Mouse (Mus musculus) CH12.LX (cell line): ENCODE measurements at regions not wholly inside any gene's neighbourhood (a gene's known extent, or its start where the extent isn't known, plus 50 kb on each side); places are given as distances from the start of the nearest gene placed in this dataset.

ENCODE experiments used
- DNase-seq: peaks from one replicate; pipeline ENCODE4 v3.0.0-alpha.2; 2013; ENCODE audit errors: extremely low read depth
- H3K27ac ChIP-seq: 2 replicates; pipeline ENCODE4 v1.5.1; 2012; ENCODE audit warnings: low read depth, mild to moderate bottlenecking, control low read depth, moderate library complexity; ENCODE audit not compliant: insufficient read depth
- H3K27me3 ChIP-seq: replicated peaks from 2 replicates; pipeline ENCODE3; 2012; ENCODE audit warnings: inconsistent platforms
- H3K36me3 ChIP-seq, 2 experiments: replicated peaks in 1 of 2; 2 replicates each; pipeline versions ENCODE3 to v1.6.1; 2012; ENCODE audit warnings: inconsistent platforms in 1 of 2, low read length in 1 of 2, mild to moderate bottlenecking in 1 of 2, mixed read lengths in 1 of 2, moderate library complexity in 1 of 2; ENCODE audit not compliant: control insufficient read depth in 1 of 2, insufficient read depth in 1 of 2
- H3K4me1 ChIP-seq, 2 experiments: 2 replicates each; pipeline ENCODE4 v1.6.1; 2012; ENCODE audit warnings: inconsistent platforms in 1 of 2, moderate library complexity in 1 of 2; ENCODE audit not compliant: insufficient read depth in 2 of 2, control insufficient read depth in 1 of 2
- H3K4me2 ChIP-seq: 2 replicates; pipeline ENCODE4 v1.6.1; 2012; ENCODE audit warnings: low read depth, mild to moderate bottlenecking, control low read depth; ENCODE audit not compliant: poor library complexity, insufficient read depth, severe bottlenecking
- H3K4me3 ChIP-seq, 3 experiments: fragments of 150-350 bp in 1 of 3; sonication (generic) in 1 of 3; replicated peaks in 1 of 3; 2 replicates each; pipeline versions ENCODE3 to v1.5.1; 2011 to 2012; ENCODE audit warnings: low read depth in 2 of 3, low read length in 2 of 3, mild to moderate bottlenecking in 2 of 3, moderate library complexity in 2 of 3, control low read depth in 1 of 3, improper control_type of control experiment in 1 of 3, inconsistent platforms in 1 of 3, mixed read lengths in 1 of 3; ENCODE audit not compliant: poor library complexity in 1 of 3
- H3K79me2 ChIP-seq: replicated peaks from 2 replicates; pipeline ENCODE4 v1.6.1; 2012; ENCODE audit warnings: mild to moderate bottlenecking, moderate library complexity; ENCODE audit not compliant: control insufficient read depth, poor library complexity, insufficient read depth, severe bottlenecking; ENCODE audit errors: extremely low read depth
- H3K9ac ChIP-seq: 2 replicates; pipeline ENCODE4 v1.6.1; 2012; ENCODE audit warnings: low read depth, mild to moderate bottlenecking, control low read depth, moderate library complexity; ENCODE audit not compliant: insufficient read depth
- H3K9me3 ChIP-seq: replicated peaks from 2 replicates; pipeline ENCODE3; 2012; ENCODE audit warnings: low read length, inconsistent platforms, mixed read lengths
- BHLHE40 ChIP-seq: IDR thresholded peaks from 2 replicates; pipeline ENCODE4 v1.6.1; 2011; ENCODE audit warnings: mild to moderate bottlenecking, low read depth, low read length, improper control_type of control experiment
- CHD2 ChIP-seq: IDR thresholded peaks from 2 replicates; pipeline ENCODE4 v1.6.1; 2011; ENCODE audit warnings: low read length, improper control_type of control experiment
- CTCF ChIP-seq, 2 experiments: IDR thresholded peaks in 1 of 2; conservative IDR thresholded peaks in 1 of 2; 2 replicates each; pipeline ENCODE4 v1.5.1; 2011 to 2012; ENCODE audit warnings: low read depth in 2 of 2, low read length in 2 of 2, improper control_type of control experiment in 1 of 2, inconsistent platforms in 1 of 2, mild to moderate bottlenecking in 1 of 2, moderate library complexity in 1 of 2
- ELF1 ChIP-seq: IDR thresholded peaks from 2 replicates; pipeline ENCODE4 v1.6.1; 2014; ENCODE audit warnings: low read depth, mild to moderate bottlenecking, inconsistent platforms, low read length, improper control_type of control experiment
- EP300 ChIP-seq: IDR thresholded peaks from 2 replicates; pipeline ENCODE4 v1.6.1; 2011; ENCODE audit warnings: low read length, improper control_type of control experiment
- ETS1 ChIP-seq: conservative IDR thresholded peaks from 2 replicates; pipeline ENCODE4 v1.6.1; 2012; ENCODE audit warnings: low read depth, mild to moderate bottlenecking, inconsistent platforms, low read length, improper control_type of control experiment, moderate library complexity
- GABPA ChIP-seq: IDR thresholded peaks from 2 replicates; pipeline ENCODE4 v1.6.1; 2012; ENCODE audit warnings: low read depth, low read length, improper control_type of control experiment, inconsistent platforms; ENCODE audit not compliant: insufficient replicate concordance
- HCFC1 ChIP-seq: IDR thresholded peaks from 2 replicates; pipeline ENCODE4 v1.6.1; 2012; ENCODE audit warnings: low read depth, mild to moderate bottlenecking, inconsistent platforms, low read length, improper control_type of control experiment
- IRF4 ChIP-seq: IDR thresholded peaks from 2 replicates; pipeline ENCODE4 v1.6.1; 2014; ENCODE audit warnings: low read depth, mild to moderate bottlenecking, inconsistent platforms, low read length, improper control_type of control experiment
- KAT2A ChIP-seq: IDR thresholded peaks from 2 replicates; pipeline ENCODE4 v1.6.1; 2012; ENCODE audit warnings: low read length, improper control_type of control experiment, inconsistent platforms; ENCODE audit not compliant: insufficient replicate concordance
- MAZ ChIP-seq: IDR thresholded peaks from 2 replicates; pipeline ENCODE4 v1.6.1; 2012; ENCODE audit warnings: low read depth, mild to moderate bottlenecking, inconsistent platforms, low read length, improper control_type of control experiment, moderate library complexity
- POLR2A ChIP-seq: IDR thresholded peaks from 2 replicates; pipeline ENCODE4 v1.6.1; 2011; ENCODE audit warnings: low read depth, mild to moderate bottlenecking, improper control_type of control experiment, low read length
- RAD21 ChIP-seq: IDR thresholded peaks from 2 replicates; pipeline ENCODE4 v1.6.1; 2011; ENCODE audit warnings: low read depth, mild to moderate bottlenecking, low read length, improper control_type of control experiment, moderate library complexity
- SMC3 ChIP-seq: IDR thresholded peaks from 2 replicates; pipeline ENCODE4 v1.6.1; 2011; ENCODE audit warnings: low read depth, low read length, improper control_type of control experiment
- TBP ChIP-seq: conservative IDR thresholded peaks from 2 replicates; pipeline ENCODE4 v1.6.1; 2011; ENCODE audit warnings: low read depth, low read length, improper control_type of control experiment
- USF2 ChIP-seq: conservative IDR thresholded peaks from 2 replicates; pipeline ENCODE4 v1.6.1; 2011; ENCODE audit warnings: low read depth, low read length, improper control_type of control experiment
- ZC3H11A ChIP-seq: IDR thresholded peaks from 2 replicates; pipeline ENCODE4 v1.6.1; 2012; ENCODE audit warnings: low read depth, mild to moderate bottlenecking, inconsistent platforms, low read length, improper control_type of control experiment
- ZKSCAN1 ChIP-seq: IDR thresholded peaks from 2 replicates; pipeline ENCODE4 v1.6.1; 2012; ENCODE audit warnings: low read depth, inconsistent platforms, low read length, improper control_type of control experiment, borderline replicate concordance
- ZMIZ1 ChIP-seq: IDR thresholded peaks from 2 replicates; pipeline ENCODE4 v1.6.1; 2012; ENCODE audit warnings: low read depth, mild to moderate bottlenecking, inconsistent platforms, low read length, improper control_type of control experiment
- dilution Hi-C: fragments of 300-500 bp; cut with MboI; formaldehyde crosslinking; loops from 2 replicates; pipeline ENCODE4 v1.14.3; 2020; ENCODE audit warnings: low sequenced_read_pairs; ENCODE audit not compliant: extremely low pct_unique_long_range_greater_than_20kb, extremely low pct_ligation_motif_present
- in situ Hi-C: fragments of 300-500 bp; cut with MboI; formaldehyde crosslinking; loops from 3 replicates; pipeline ENCODE4 v1.14.3; 2019; ENCODE audit warnings: low sequenced_read_pairs, low pct_ligation_motif_present, low pct_unique_long_range_greater_than_20kb, mixed read lengths

DNA sequence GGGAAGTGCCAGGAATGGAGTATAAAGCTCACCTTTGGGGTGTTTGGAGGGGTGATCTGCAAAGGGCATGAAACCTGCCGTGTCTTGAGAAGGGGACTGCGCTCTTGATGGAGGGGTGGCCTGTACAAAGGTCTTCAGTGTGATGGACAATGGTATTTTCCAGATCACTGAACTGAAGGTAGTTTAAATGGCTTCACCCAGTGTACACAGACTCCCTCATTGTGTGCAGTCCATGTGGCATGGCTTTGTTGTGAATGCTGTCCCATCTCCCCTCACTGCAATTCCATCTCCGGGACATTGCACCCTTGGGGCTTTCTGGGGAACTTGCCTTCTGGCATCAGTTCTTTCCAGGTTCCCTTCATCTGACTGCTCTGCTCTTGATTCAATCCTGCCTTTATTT lies 288.2 kb downstream of the Ttll7 start:
- Histone ChIP-seq H3K27ac (no peak overlapping the region), H3K27me3 (no peaks in the 10 kb centered on the region), H3K4me1 (peaks cover 0 to 2% of the 10 kb centered on the region in 2 experiments; a peak in 1 of 4 replicates), H3K79me2 (no peaks in the 10 kb centered on the region), H3K9ac (no peak overlapping the region), H3K36me3 (no peaks in the 10 kb centered on the region), H3K4me2 (no peak overlapping the region), H3K4me3 (no peak overlapping the region), H3K9me3 (no peaks in the 10 kb centered on the region)
- in situ Hi-C loops (no loop called here), dilution Hi-C loops (no loop called here)
- TF ChIP-seq MAZ (no peak), ETS1 (no peak), USF2 (no peak), HCFC1 (no peak), GABPA (no peak), IRF4 (no peak), ZKSCAN1 (no peak), ELF1 (no peak), BHLHE40 (no peak), POLR2A (no peak), CHD2 (no peak), TBP (no peak), KAT2A (no peak), CTCF (conservative IDR thresholded peaks at IDR 0.05 in 1 of 2, IDR thresholded peaks at IDR 0.05 in 1 of 2; ENCODE audit: low read depth in 2 of 2, low read length in 2 of 2) (no peak), ZMIZ1 (no peak), RAD21 (no peak)
- DNase-seq, result no peak

DNA sequence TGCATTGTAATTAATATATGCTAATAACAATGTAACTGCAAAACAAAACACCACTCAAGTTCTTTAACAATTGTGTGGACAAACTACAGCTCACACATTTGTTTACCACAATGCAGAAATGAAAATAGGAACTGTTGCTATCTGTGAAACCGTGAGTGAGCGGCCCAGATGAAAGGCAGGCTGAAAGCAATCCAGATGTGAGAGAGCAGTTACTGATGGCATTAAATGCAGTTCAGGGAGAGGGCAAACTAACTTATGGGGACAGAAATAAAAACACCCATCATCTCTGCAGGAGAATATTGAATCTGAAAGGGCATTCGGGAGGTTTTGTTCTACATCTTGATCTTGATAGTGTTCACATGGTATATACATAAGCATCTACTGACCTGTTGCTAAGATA lies 301.3 kb downstream of the Ttll7 start:
- in situ Hi-C loops (no loop called here), dilution Hi-C loops (no loop called here)
- Histone ChIP-seq H3K79me2 (no peaks in the 10 kb centered on the region), H3K4me2 (no peak overlapping the region), H3K9me3 (no peaks in the 10 kb centered on the region), H3K36me3 (no peaks in the 10 kb centered on the region), H3K4me3 (no peak overlapping the region), H3K4me1 (peaks cover 0 to 5% of the 10 kb centered on the region in 2 experiments; a peak in 2 of 4 replicates), H3K27me3 (no peaks in the 10 kb centered on the region), H3K27ac (no peak overlapping the region), H3K9ac (no peak overlapping the region)
- peak; percentile 6 for DNase-seq
- no peak for TF ChIP-seq SMC3
- no peak for TF ChIP-seq EP300
- no peak for TF ChIP-seq CTCF (conservative IDR thresholded peaks at IDR 0.05 in 1 of 2, IDR thresholded peaks at IDR 0.05 in 1 of 2; ENCODE audit: low read depth in 2 of 2, low read length in 2 of 2)
- TF ChIP-seq ZC3H11A, result no peak
- TF ChIP-seq HCFC1, result no peak
